Mouse (Mus musculus): ENCODE data around the gene Apol9a. TPM values are rescaled to one million over a fixed set of nuclear protein-coding genes. Genes with fewer than 3 reads are reported as not detected.

Gene Apol9a
- total and polyA plus RNA-seq, 2 experiments: 69.5 to 80.3 TPM

GRCm38 (mm10) chr15:77377419-77377818 lies 33.5 kb downstream of the Apol9a start:
- H3K27me3 ChIP-seq (ENCODE audit: control insufficient read depth, insufficient read depth, low read length): no peaks in the 10 kb centered on the region
- H3K36me3 ChIP-seq (ENCODE audit: control insufficient read depth, insufficient read depth, low read length): no peaks in the 10 kb centered on the region
- H3K4me3 ChIP-seq (ENCODE audit: insufficient read depth, low read depth, low read length): no peak overlapping the region
- peak; percentile 95 for DNase-seq (ENCODE audit: extremely low read depth, low read depth, low spot score)
- H3K27ac ChIP-seq (replicated peaks; ENCODE audit: insufficient read depth, low read depth, low read length): peak overlapping the region; percentile 98
- H3K9ac ChIP-seq (ENCODE audit: low read depth, low read length): no peak overlapping the region; the same call in 1 of the 2 replicates
- peaks cover 20% of the 10 kb centered on the region for H3K4me1 ChIP-seq (ENCODE audit: control insufficient read depth, insufficient read depth, low read length)
- peaks cover 6% of the 10 kb centered on the region; the same call in 1 of the 2 replicates for H3K79me2 ChIP-seq (ENCODE audit: control insufficient read depth, insufficient read depth, low read length)
- TF ChIP-seq POLR2A (IDR thresholded peaks at IDR 0.05; ENCODE audit: extremely low read depth, insufficient read depth, low read length) (no peak), CTCF (IDR thresholded peaks at IDR 0.05; ENCODE audit: low read depth, low read length) (no peak)
- 25% methylated on average over 4 of the region's 4 CpGs for WGBS

GRCm38 (mm10) chr15:77376920-77377319 lies 34.0 kb downstream of the Apol9a start:
- DNase-seq (ENCODE audit: extremely low read depth, low read depth, low spot score): peak; percentile 100
- Histone ChIP-seq H3K27ac (replicated peaks; ENCODE audit: insufficient read depth, low read depth, low read length) (peak overlapping the region; percentile 96), H3K36me3 (ENCODE audit: control insufficient read depth, insufficient read depth, low read length) (no peaks in the 10 kb centered on the region), H3K79me2 (ENCODE audit: control insufficient read depth, insufficient read depth, low read length) (peaks cover 6% of the 10 kb centered on the region; the same call in 1 of the 2 replicates), H3K27me3 (ENCODE audit: control insufficient read depth, insufficient read depth, low read length) (no peaks in the 10 kb centered on the region), H3K4me1 (ENCODE audit: control insufficient read depth, insufficient read depth, low read length) (peaks cover 20% of the 10 kb centered on the region), H3K4me3 (ENCODE audit: insufficient read depth, low read depth, low read length) (no peak overlapping the region), H3K9ac (ENCODE audit: low read depth, low read length) (peak overlapping the region; percentile 5; the same call in 1 of the 2 replicates)
- no peak for TF ChIP-seq CTCF (IDR thresholded peaks at IDR 0.05; ENCODE audit: low read depth, low read length)
- no peak for TF ChIP-seq POLR2A (IDR thresholded peaks at IDR 0.05; ENCODE audit: extremely low read depth, insufficient read depth, low read length)
- WGBS: 19% methylated on average over 7 of the region's 7 CpGs

GRCm38 (mm10) chr15:77370588-77370987 lies 40.3 kb downstream of the Apol9a start:
- H3K4me3 ChIP-seq (ENCODE audit: insufficient read depth, low read depth, low read length): no peak overlapping the region
- H3K27me3 ChIP-seq (ENCODE audit: control insufficient read depth, insufficient read depth, low read length): no peaks in the 10 kb centered on the region
- no peak overlapping the region for H3K9ac ChIP-seq (ENCODE audit: low read depth, low read length)
- peaks cover 14% of the 10 kb centered on the region for H3K4me1 ChIP-seq (ENCODE audit: control insufficient read depth, insufficient read depth, low read length)
- H3K79me2 ChIP-seq (ENCODE audit: control insufficient read depth, insufficient read depth, low read length): no peaks in the 10 kb centered on the region
- H3K36me3 ChIP-seq (ENCODE audit: control insufficient read depth, insufficient read depth, low read length): no peaks in the 10 kb centered on the region
- TF ChIP-seq CTCF (IDR thresholded peaks at IDR 0.05; ENCODE audit: low read depth, low read length): no peak
- TF ChIP-seq POLR2A (IDR thresholded peaks at IDR 0.05; ENCODE audit: extremely low read depth, insufficient read depth, low read length): no peak
- WGBS: 97% methylated on average over 8 of the region's 8 CpGs
- no peak for DNase-seq (ENCODE audit: extremely low read depth, low read depth, low spot score)
- no peak overlapping the region for H3K27ac ChIP-seq (replicated peaks; ENCODE audit: insufficient read depth, low read depth, low read length)

- TF ChIP-seq CTCF (IDR thresholded peaks at IDR 0.05; ENCODE audit: low read depth, low read length) (no peak), POLR2A (IDR thresholded peaks at IDR 0.05; ENCODE audit: extremely low read depth, insufficient read depth, low read length) (no peak)
- Histone ChIP-seq H3K36me3 (ENCODE audit: control insufficient read depth, insufficient read depth, low read length) (no peaks in the 10 kb centered on the region), H3K4me3 (ENCODE audit: insufficient read depth, low read depth, low read length) (no peak overlapping the region), H3K4me1 (ENCODE audit: control insufficient read depth, insufficient read depth, low read length) (peaks cover 12% of the 10 kb centered on the region), H3K9ac (ENCODE audit: low read depth, low read length) (no peak overlapping the region), H3K27me3 (ENCODE audit: control insufficient read depth, insufficient read depth, low read length) (no peaks in the 10 kb centered on the region), H3K79me2 (ENCODE audit: control insufficient read depth, insufficient read depth, low read length) (no peaks in the 10 kb centered on the region), H3K27ac (replicated peaks; ENCODE audit: insufficient read depth, low read depth, low read length) (no peak overlapping the region)
- DNase-seq (ENCODE audit: extremely low read depth, low read depth, low spot score): no peak
- 96% methylated on average over 21 of the region's 21 CpGs for WGBS
Observed at GRCm38 (mm10) chr15:77369981-77370380, 41.0 kb downstream of the Apol9a start.

- H3K27me3 ChIP-seq (ENCODE audit: control insufficient read depth, insufficient read depth, low read length): no peaks in the 10 kb centered on the region
- no peak overlapping the region for H3K4me3 ChIP-seq (ENCODE audit: insufficient read depth, low read depth, low read length)
- TF ChIP-seq POLR2A (IDR thresholded peaks at IDR 0.05; ENCODE audit: extremely low read depth, insufficient read depth, low read length): no peak
- TF ChIP-seq CTCF (IDR thresholded peaks at IDR 0.05; ENCODE audit: low read depth, low read length): no peak
- DNase-seq (ENCODE audit: extremely low read depth, low read depth, low spot score): no peak
- H3K9ac ChIP-seq (ENCODE audit: low read depth, low read length): no peak overlapping the region
- peaks cover 12% of the 10 kb centered on the region for H3K4me1 ChIP-seq (ENCODE audit: control insufficient read depth, insufficient read depth, low read length)
- WGBS: 86% methylated on average over 12 of the region's 12 CpGs
- no peaks in the 10 kb centered on the region for H3K36me3 ChIP-seq (ENCODE audit: control insufficient read depth, insufficient read depth, low read length)
- H3K79me2 ChIP-seq (ENCODE audit: control insufficient read depth, insufficient read depth, low read length): no peaks in the 10 kb centered on the region
- no peak overlapping the region for H3K27ac ChIP-seq (replicated peaks; ENCODE audit: insufficient read depth, low read depth, low read length)
Observed at GRCm38 (mm10) chr15:77368818-77369320, 42.1 kb downstream of the Apol9a start.

GRCm38 (mm10) chr15:77368148-77368547 lies 42.8 kb downstream of the Apol9a start:
- peak; percentile 83 for DNase-seq (ENCODE audit: extremely low read depth, low read depth, low spot score)

More at GRCm38 (mm10) chr15:77368148-77368547, 42.8 kb downstream of the Apol9a start:
- no peaks in the 10 kb centered on the region for H3K79me2 ChIP-seq (ENCODE audit: control insufficient read depth, insufficient read depth, low read length)
- peak overlapping the region; percentile 73 for H3K9ac ChIP-seq (ENCODE audit: low read depth, low read length)
- H3K27ac ChIP-seq (replicated peaks; ENCODE audit: insufficient read depth, low read depth, low read length): peak overlapping the region; percentile 75
- no peaks in the 10 kb centered on the region for H3K36me3 ChIP-seq (ENCODE audit: control insufficient read depth, insufficient read depth, low read length)
- peaks cover 12% of the 10 kb centered on the region for H3K4me1 ChIP-seq (ENCODE audit: control insufficient read depth, insufficient read depth, low read length)
- TF ChIP-seq POLR2A (IDR thresholded peaks at IDR 0.05; ENCODE audit: extremely low read depth, insufficient read depth, low read length) (no peak), CTCF (IDR thresholded peaks at IDR 0.05; ENCODE audit: low read depth, low read length) (peak; percentile 98)
- WGBS: under 1% methylated on average over 13 of the region's 13 CpGs
- H3K4me3 ChIP-seq (ENCODE audit: insufficient read depth, low read depth, low read length): peak overlapping the region; percentile 16; the same call in 1 of the 2 replicates
- H3K27me3 ChIP-seq (ENCODE audit: control insufficient read depth, insufficient read depth, low read length): no peaks in the 10 kb centered on the region

All from liver, adult 2 months (tissue).